Mouse (Mus musculus): ENCODE results near the gene Rdh8. TPM values are rescaled to one million over a fixed set of nuclear protein-coding genes. Genes with fewer than 3 reads are reported as not detected.

The Rdh8 gene
- total and polyA plus RNA-seq, 3 experiments, result not detected

- no peaks in the 10 kb centered on the region for H3K9me3 ChIP-seq (replicated peaks)
- peaks cover 13% of the 10 kb centered on the region for H3K27me3 ChIP-seq (ENCODE audit: insufficient read depth, low read length)
Observed at GRCm38 (mm10) chr9:20866879-20867278, 48.6 kb downstream of the Rdh8 start.

GRCm38 (mm10) chr9:20868448-20869001, 50.2 kb downstream of the Rdh8 start, which contains the start of gene A230050P20Rik:
TSS of gene A230050P20Rik (plus strand) at chr9:20868642.
- H3K9me3 ChIP-seq (replicated peaks), result no peaks in the 10 kb centered on the region
- H3K27me3 ChIP-seq (ENCODE audit: insufficient read depth, low read length), result peaks cover 20% of the 10 kb centered on the region
- no peak for DNase-seq (ENCODE audit: low spot score)
- H3K36me3 ChIP-seq (replicated peaks), result no peaks in the 10 kb centered on the region
- H3K4me3 ChIP-seq (ENCODE audit: low read depth, low read length), result no peak within 1 kb of the TSS
- ATAC-seq (ENCODE audit: extremely low read depth, insufficient number of reproducible peaks, low FRiP score, poor library complexity, severe bottlenecking), result no peak
- TF ChIP-seq GATA2 (IDR thresholded peaks at IDR 0.05; ENCODE audit: borderline replicate concordance, low read depth, low read length) (no peak), CTCF (IDR thresholded peaks at IDR 0.05; ENCODE audit: low read depth, low read length) (no peak), TAL1 (conservative IDR thresholded peaks at IDR 0.05; ENCODE audit: low read depth, low read length) (no peak), GATA1 (IDR thresholded peaks at IDR 0.05; ENCODE audit: borderline replicate concordance, low read length) (no peak), POLR2AphosphoS5 (IDR thresholded peaks at IDR 0.05; ENCODE audit: insufficient replicate concordance, low read depth, low read length) (no peak)
- no peaks in the 10 kb centered on the region for H3K4me1 ChIP-seq (ENCODE audit: insufficient read depth, low read depth, low read length)

More at GRCm38 (mm10) chr9:20866879-20867278, 48.6 kb downstream of the Rdh8 start:
- TF ChIP-seq CTCF (IDR thresholded peaks at IDR 0.05; ENCODE audit: low read depth, low read length), result no peak
- TF ChIP-seq GATA1 (IDR thresholded peaks at IDR 0.05; ENCODE audit: borderline replicate concordance, low read length), result no peak
- TF ChIP-seq TAL1 (conservative IDR thresholded peaks at IDR 0.05; ENCODE audit: low read depth, low read length), result no peak
- TF ChIP-seq GATA2 (IDR thresholded peaks at IDR 0.05; ENCODE audit: borderline replicate concordance, low read depth, low read length), result no peak
- no peak for TF ChIP-seq POLR2AphosphoS5 (IDR thresholded peaks at IDR 0.05; ENCODE audit: insufficient replicate concordance, low read depth, low read length)
- no peak overlapping the region for H3K4me3 ChIP-seq (ENCODE audit: low read depth, low read length)
- ATAC-seq (ENCODE audit: extremely low read depth, insufficient number of reproducible peaks, low FRiP score, poor library complexity, severe bottlenecking) (no peak), DNase-seq (ENCODE audit: low spot score) (no peak)
- H3K4me1 ChIP-seq (ENCODE audit: insufficient read depth, low read depth, low read length), result no peaks in the 10 kb centered on the region
- no peaks in the 10 kb centered on the region for H3K36me3 ChIP-seq (replicated peaks)

- Histone ChIP-seq H3K36me3 (replicated peaks) (no peaks in the 10 kb centered on the region), H3K27me3 (ENCODE audit: insufficient read depth, low read length) (peaks cover 20% of the 10 kb centered on the region), H3K4me3 (ENCODE audit: low read depth, low read length) (no peak overlapping the region), H3K9me3 (replicated peaks) (no peaks in the 10 kb centered on the region), H3K4me1 (ENCODE audit: insufficient read depth, low read depth, low read length) (no peaks in the 10 kb centered on the region)
- ATAC-seq (ENCODE audit: extremely low read depth, insufficient number of reproducible peaks, low FRiP score, poor library complexity, severe bottlenecking), result no peak
- TF ChIP-seq GATA2 (IDR thresholded peaks at IDR 0.05; ENCODE audit: borderline replicate concordance, low read depth, low read length) (no peak), POLR2AphosphoS5 (IDR thresholded peaks at IDR 0.05; ENCODE audit: insufficient replicate concordance, low read depth, low read length) (no peak), CTCF (IDR thresholded peaks at IDR 0.05; ENCODE audit: low read depth, low read length) (no peak), GATA1 (IDR thresholded peaks at IDR 0.05; ENCODE audit: borderline replicate concordance, low read length) (no peak), TAL1 (conservative IDR thresholded peaks at IDR 0.05; ENCODE audit: low read depth, low read length) (no peak)
- DNase-seq (ENCODE audit: low spot score), result no peak
Observed at GRCm38 (mm10) chr9:20869246-20869645, 50.9 kb downstream of the Rdh8 start.

GRCm38 (mm10) chr9:20870211-20871173, 52.2 kb downstream of the Rdh8 start:
- peaks cover 2% of the 10 kb centered on the region for H3K36me3 ChIP-seq (replicated peaks)
- ATAC-seq (ENCODE audit: extremely low read depth, insufficient number of reproducible peaks, low FRiP score, poor library complexity, severe bottlenecking), result no peak
- H3K27me3 ChIP-seq (ENCODE audit: insufficient read depth, low read length), result peaks cover 28% of the 10 kb centered on the region
- no peaks in the 10 kb centered on the region for H3K9me3 ChIP-seq (replicated peaks)
- no peak overlapping the region for H3K4me3 ChIP-seq (ENCODE audit: low read depth, low read length)
- no peak for DNase-seq (ENCODE audit: low spot score)
- no peak for TF ChIP-seq CTCF (IDR thresholded peaks at IDR 0.05; ENCODE audit: low read depth, low read length)
- TF ChIP-seq GATA2 (IDR thresholded peaks at IDR 0.05; ENCODE audit: borderline replicate concordance, low read depth, low read length), result no peak
- no peak for TF ChIP-seq GATA1 (IDR thresholded peaks at IDR 0.05; ENCODE audit: borderline replicate concordance, low read length)
- no peak for TF ChIP-seq POLR2AphosphoS5 (IDR thresholded peaks at IDR 0.05; ENCODE audit: insufficient replicate concordance, low read depth, low read length)
- TF ChIP-seq TAL1 (conservative IDR thresholded peaks at IDR 0.05; ENCODE audit: low read depth, low read length), result no peak
- H3K4me1 ChIP-seq (ENCODE audit: insufficient read depth, low read depth, low read length), result no peaks in the 10 kb centered on the region

GRCm38 (mm10) chr9:20872991-20873390, 54.7 kb downstream of the Rdh8 start:
- DNase-seq (ENCODE audit: low spot score), result no peak
- Histone ChIP-seq H3K9me3 (replicated peaks) (no peaks in the 10 kb centered on the region), H3K27me3 (ENCODE audit: insufficient read depth, low read length) (peaks cover 32% of the 10 kb centered on the region), H3K4me3 (ENCODE audit: low read depth, low read length) (no peak overlapping the region), H3K4me1 (ENCODE audit: insufficient read depth, low read depth, low read length) (peaks cover 14% of the 10 kb centered on the region), H3K36me3 (replicated peaks) (peaks cover 3% of the 10 kb centered on the region)
- no peak for TF ChIP-seq GATA2 (IDR thresholded peaks at IDR 0.05; ENCODE audit: borderline replicate concordance, low read depth, low read length)
- TF ChIP-seq GATA1 (IDR thresholded peaks at IDR 0.05; ENCODE audit: borderline replicate concordance, low read length), result no peak
- TF ChIP-seq CTCF (IDR thresholded peaks at IDR 0.05; ENCODE audit: low read depth, low read length), result no peak
- TF ChIP-seq POLR2AphosphoS5 (IDR thresholded peaks at IDR 0.05; ENCODE audit: insufficient replicate concordance, low read depth, low read length), result no peak
- TF ChIP-seq TAL1 (conservative IDR thresholded peaks at IDR 0.05; ENCODE audit: low read depth, low read length), result no peak
- ATAC-seq (ENCODE audit: extremely low read depth, insufficient number of reproducible peaks, low FRiP score, poor library complexity, severe bottlenecking), result no peak

- peaks cover 16% of the 10 kb centered on the region for H3K4me1 ChIP-seq (ENCODE audit: insufficient read depth, low read depth, low read length)
- ATAC-seq (ENCODE audit: extremely low read depth, insufficient number of reproducible peaks, low FRiP score, poor library complexity, severe bottlenecking), result no peak
- H3K4me3 ChIP-seq (ENCODE audit: low read depth, low read length), result no peak overlapping the region
Observed at GRCm38 (mm10) chr9:20873521-20873920, 55.2 kb downstream of the Rdh8 start.

More at GRCm38 (mm10) chr9:20873521-20873920, 55.2 kb downstream of the Rdh8 start:
- peaks cover 3% of the 10 kb centered on the region for H3K36me3 ChIP-seq (replicated peaks)
- peaks cover 30% of the 10 kb centered on the region for H3K27me3 ChIP-seq (ENCODE audit: insufficient read depth, low read length)
- H3K9me3 ChIP-seq (replicated peaks), result no peaks in the 10 kb centered on the region
- TF ChIP-seq GATA2 (IDR thresholded peaks at IDR 0.05; ENCODE audit: borderline replicate concordance, low read depth, low read length) (no peak), TAL1 (conservative IDR thresholded peaks at IDR 0.05; ENCODE audit: low read depth, low read length) (no peak), CTCF (IDR thresholded peaks at IDR 0.05; ENCODE audit: low read depth, low read length) (no peak), GATA1 (IDR thresholded peaks at IDR 0.05; ENCODE audit: borderline replicate concordance, low read length) (no peak), POLR2AphosphoS5 (IDR thresholded peaks at IDR 0.05; ENCODE audit: insufficient replicate concordance, low read depth, low read length) (no peak)
- no peak for DNase-seq (ENCODE audit: low spot score)
